Mouse (Mus musculus) G1E (cell line): ENCODE results near the gene Rbsn.

Source experiments
- CTCF ChIP-seq: IDR thresholded peaks from 2 replicates; pipeline ENCODE4 v1.5.1; 2012; ENCODE audit warnings: low read depth, low read length, inconsistent platforms, mixed read lengths
- GATA1 ChIP-seq: IDR thresholded peaks from 2 replicates; pipeline ENCODE4 v1.6.1; 2012; ENCODE audit warnings: borderline replicate concordance, low read length, inconsistent platforms, mixed read lengths
- POLR2AphosphoS5 ChIP-seq: IDR thresholded peaks from 2 replicates; pipeline ENCODE4 v1.6.1; 2012; ENCODE audit warnings: low read depth, low read length, inconsistent platforms; ENCODE audit not compliant: insufficient replicate concordance
- TAL1 ChIP-seq: conservative IDR thresholded peaks from 2 replicates; pipeline ENCODE4 v1.6.1; 2012; ENCODE audit warnings: low read depth, low read length, inconsistent platforms, mixed read lengths

- TF ChIP-seq CTCF = no peak
- TF ChIP-seq TAL1 = no peak
- peak; percentile 26; the same call in 1 of the 2 replicates for TF ChIP-seq POLR2AphosphoS5
- TF ChIP-seq GATA1 = no peak
These were observed 31.0 kb downstream of the Rbsn start, which contains the start of gene Mrps25 for GRCm38 (mm10) chr6:92183621-92184131.
